8 mouse cellular contexts compared by ENCODE assay signal in the genomic region with DNA sequence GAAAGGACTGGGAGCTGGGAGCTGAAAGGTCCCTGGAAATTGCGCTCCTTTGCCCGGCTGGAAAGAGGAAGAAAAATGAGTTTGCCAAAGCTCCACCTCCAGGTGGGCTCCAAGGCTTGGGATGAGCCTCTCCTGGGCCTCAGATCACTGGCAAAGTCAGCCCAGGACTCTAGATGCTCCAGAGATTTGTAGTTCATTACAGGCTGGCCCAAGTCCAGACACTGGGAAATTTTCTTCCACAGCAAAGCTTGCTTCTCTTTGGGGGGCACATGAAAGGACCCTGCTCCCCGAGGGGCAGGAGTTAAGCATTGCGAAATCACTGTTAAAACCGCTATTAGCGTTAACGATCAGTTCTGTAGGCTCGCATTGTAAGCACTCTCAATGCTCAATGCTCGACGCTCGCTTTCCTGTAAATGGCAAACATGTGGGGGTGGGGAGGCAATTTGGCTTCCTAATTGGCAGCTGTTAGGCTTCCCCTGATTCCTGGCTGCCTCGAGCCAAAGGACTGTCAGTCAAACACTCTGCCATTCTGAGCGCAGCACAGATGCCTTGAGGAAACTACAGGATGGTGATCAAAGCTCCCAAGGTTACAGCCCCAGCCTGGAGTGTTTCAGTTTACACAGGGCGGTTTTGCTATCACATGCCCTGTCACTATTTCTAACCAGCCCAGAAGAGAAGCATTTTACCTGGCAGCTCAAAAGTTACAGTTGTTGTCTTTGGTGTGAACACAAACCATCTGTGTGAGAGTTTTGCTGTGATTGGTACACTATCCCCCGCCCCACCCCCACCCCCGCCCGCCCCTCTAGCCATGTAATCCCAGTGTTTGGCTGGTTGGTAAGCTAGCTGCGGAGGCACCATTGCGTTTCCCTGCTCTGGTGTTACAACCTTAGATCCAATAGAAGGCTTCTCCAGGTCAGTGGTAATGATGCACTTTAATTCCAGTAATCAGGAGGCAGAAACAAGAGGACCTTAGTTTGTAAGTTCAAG. TPM values are rescaled to one million over a fixed set of nuclear protein-coding genes. Genes with fewer than 3 reads are reported as not detected.
DNase-seq lines count a peak whose midpoint lies in the region; ATAC-seq and TF ChIP-seq lines count a peak whose summit lies in the region.

No protein-coding gene starts in this region.

- TF ChIP-seq POLR2A in liver, adult 2 months (IDR thresholded peaks at IDR 0.05; ENCODE audit: extremely low read depth, insufficient read depth, low read length), result no peak

- H3K9ac ChIP-seq in liver, adult 2 months (ENCODE audit: low read depth, low read length), result no peak overlapping the region
- H3K9ac ChIP-seq in embryonic facial prominence, embryonic 13.5 days, result peak overlapping the region; percentile 72
- peak overlapping the region; percentile 2; the same call in 1 of the 2 replicates for H3K9ac ChIP-seq in hindbrain, embryonic 11.5 days (ENCODE audit: low read depth, low read length)

- no peaks in the 10 kb centered on the region for H3K79me2 ChIP-seq in liver, adult 2 months (ENCODE audit: control insufficient read depth, insufficient read depth, low read length)

- H3K27ac ChIP-seq in liver, adult 2 months (replicated peaks; ENCODE audit: insufficient read depth, low read depth, low read length), result no peak overlapping the region
- no peak overlapping the region for H3K27ac ChIP-seq in embryonic facial prominence, embryonic 13.5 days
- H3K27ac ChIP-seq in hindbrain, embryonic 11.5 days (ENCODE audit: low read depth, low read length), result no peak overlapping the region
- peak overlapping the region; percentile 84 for H3K27ac ChIP-seq in limb, embryonic 10.5 days
- no peak overlapping the region for H3K27ac ChIP-seq in midbrain, embryonic 10.5 days (replicated peaks)

- ATAC-seq in embryonic facial prominence, embryonic 13.5 days (ENCODE audit: insufficient number of reproducible peaks, insufficient read depth, low FRiP score, low TSS enrichment, low read depth), result peak; percentile 69
- peak; percentile 56; the same call in 1 of the 2 replicates for ATAC-seq in hindbrain, embryonic 11.5 days (ENCODE audit: low FRiP score)

- WGBS in liver, adult 2 months, result 12% methylated on average over 19 of the region's 19 CpGs
- 7% methylated on average over 19 of the region's 19 CpGs for WGBS in embryonic facial prominence, embryonic 13.5 days
- WGBS in hindbrain, embryonic 11.5 days, result 21% methylated on average over 19 of the region's 19 CpGs
- WGBS in limb, embryonic 10.5 days, result 10% methylated on average over 19 of the region's 19 CpGs
- 22% methylated on average over 19 of the region's 19 CpGs for WGBS in midbrain, embryonic 10.5 days

- TF ChIP-seq CTCF in liver, adult 2 months (IDR thresholded peaks at IDR 0.05; ENCODE audit: low read depth, low read length), result no peak

- DNase-seq in liver, adult 2 months (ENCODE audit: extremely low read depth, low read depth, low spot score), result peak; percentile 25
- no peak for DNase-seq in liver
- peak; percentile 68 for DNase-seq in hindbrain, embryonic 11.5 days (ENCODE audit: low spot score)
- peak; percentile 79 for DNase-seq in limb, embryonic 10.5 days (ENCODE audit: low spot score)
- DNase-seq in midbrain, embryonic 10.5 days (ENCODE audit: low spot score), result no peak
- no peak for DNase-seq in spleen, postnatal 14 days (ENCODE audit: low spot score in 2 of 2)
- no peak for DNase-seq in left cerebral cortex, adult 11 months (ENCODE audit: low spot score)

- peaks cover 10% of the 10 kb centered on the region for H3K27me3 ChIP-seq in liver, adult 2 months (ENCODE audit: control insufficient read depth, insufficient read depth, low read length)
- peaks cover 39% of the 10 kb centered on the region for H3K27me3 ChIP-seq in embryonic facial prominence, embryonic 13.5 days
- H3K27me3 ChIP-seq in hindbrain, embryonic 11.5 days (ENCODE audit: control insufficient read depth, insufficient read depth, low read length), result peaks cover 9% of the 10 kb centered on the region
- peaks cover 38% of the 10 kb centered on the region for H3K27me3 ChIP-seq in limb, embryonic 10.5 days (ENCODE audit: low read depth, poor library complexity, severe bottlenecking)
- H3K27me3 ChIP-seq in midbrain, embryonic 10.5 days (ENCODE audit: low read depth, poor library complexity, severe bottlenecking), result peaks cover 46% of the 10 kb centered on the region

- H3K9me3 ChIP-seq in embryonic facial prominence, embryonic 13.5 days, result no peaks in the 10 kb centered on the region
- no peaks in the 10 kb centered on the region for H3K9me3 ChIP-seq in hindbrain, embryonic 11.5 days (ENCODE audit: control insufficient read depth, low read length)
- H3K9me3 ChIP-seq in limb, embryonic 10.5 days (replicated peaks), result no peaks in the 10 kb centered on the region
- H3K9me3 ChIP-seq in midbrain, embryonic 10.5 days (replicated peaks), result no peaks in the 10 kb centered on the region

- H3K4me2 ChIP-seq in embryonic facial prominence, embryonic 13.5 days, result peak overlapping the region; percentile 99
- peak overlapping the region; percentile 99 for H3K4me2 ChIP-seq in hindbrain, embryonic 11.5 days (replicated peaks; ENCODE audit: low read depth, low read length)

- peaks cover 4% of the 10 kb centered on the region; the same call in 1 of the 2 replicates for H3K4me1 ChIP-seq in liver, adult 2 months (ENCODE audit: control insufficient read depth, insufficient read depth, low read length)
- H3K4me1 ChIP-seq in embryonic facial prominence, embryonic 13.5 days, result peaks cover 16% of the 10 kb centered on the region
- 0 out of 2 replicates have a peak, but pooled peaks cover 4% of the 10 kb centered on the region for H3K4me1 ChIP-seq in hindbrain, embryonic 11.5 days (replicated peaks; ENCODE audit: control insufficient read depth, insufficient read depth, low read length)
- H3K4me1 ChIP-seq in limb, embryonic 10.5 days, result peaks cover 28% of the 10 kb centered on the region
- H3K4me1 ChIP-seq in midbrain, embryonic 10.5 days, result peaks cover 20% of the 10 kb centered on the region

- no peaks in the 10 kb centered on the region for H3K36me3 ChIP-seq in liver, adult 2 months (ENCODE audit: control insufficient read depth, insufficient read depth, low read length)
- no peaks in the 10 kb centered on the region for H3K36me3 ChIP-seq in embryonic facial prominence, embryonic 13.5 days
- H3K36me3 ChIP-seq in hindbrain, embryonic 11.5 days (ENCODE audit: control insufficient read depth, insufficient read depth, low read length), result no peaks in the 10 kb centered on the region
- H3K36me3 ChIP-seq in limb, embryonic 10.5 days, result no peaks in the 10 kb centered on the region
- no peaks in the 10 kb centered on the region for H3K36me3 ChIP-seq in midbrain, embryonic 10.5 days

- H3K4me3 ChIP-seq in liver, adult 2 months (ENCODE audit: insufficient read depth, low read depth, low read length), result no peak overlapping the region
- H3K4me3 ChIP-seq in embryonic facial prominence, embryonic 13.5 days, result peak overlapping the region; percentile 61
- H3K4me3 ChIP-seq in hindbrain, embryonic 11.5 days (ENCODE audit: low read depth, low read length), result peak overlapping the region; percentile 58; the same call in 1 of the 2 replicates
- H3K4me3 ChIP-seq in limb, embryonic 10.5 days, result peak overlapping the region; percentile 70
- peak overlapping the region; percentile 67 for H3K4me3 ChIP-seq in midbrain, embryonic 10.5 days

RNA-seq across cellular contexts. Expression of a gene that starts 0.8 kb away (rescaled TPM):
- 0.27 TPM in 1 of 2 replicates, not detected in the other for total RNA-seq in liver, adult 2 months (2014; rRNA removed)
- 0.09 and 0.12 TPM in 2 replicates for polyA plus RNA-seq in liver, adult 2 months (2012; rRNA removed)
- polyA plus RNA-seq in embryonic facial prominence, embryonic 13.5 days (2015; fragmentation: Nextera tagmentation; extraction: Ambion mirVana), result 4.2 and 4.7 TPM in 2 replicates
- polyA plus RNA-seq in hindbrain, embryonic 11.5 days (2014; fragmentation: Nextera tagmentation; extraction: Ambion mirVana), result 1.7 and 2.8 TPM in 2 replicates
- polyA plus RNA-seq in limb, embryonic 10.5 days (2016; fragmentation: Nextera tagmentation; extraction: Ambion mirVana), result 8.5 and 10.3 TPM in 2 replicates
- polyA plus RNA-seq in midbrain, embryonic 10.5 days (2016; fragmentation: Nextera tagmentation; extraction: Ambion mirVana), result 2.6 and 2.7 TPM in 2 replicates

Comparison
In these comparisons a context has a peak if more than half of its experiments do, and no peak if none do; other contexts are left out.
1. DNase-seq: peak in liver, adult 2 months (single experiment), hindbrain, embryonic 11.5 days (single experiment) and limb, embryonic 10.5 days (single experiment); none in liver (single experiment), midbrain, embryonic 10.5 days (single experiment), spleen, postnatal 14 days (0 of 2) and left cerebral cortex, adult 11 months (single experiment).